Mouse (Mus musculus): ENCODE measurements at regions not wholly inside any gene's neighbourhood (a gene's known extent, or its start where the extent isn't known, plus 50 kb on each side); places are given as distances from the start of the nearest gene placed in this dataset.
"Not testable (repeated sequence)": the region's sequence is repeated elsewhere in the genome, so short reads cannot be mapped to it uniquely, and the experiment has no call there.

GRCm38 (mm10) chr6:4205681-4206080 is 118.9 kb upstream of the Bet1 start:
- Histone ChIP-seq H3K36me3 (ENCODE audit: control insufficient read depth, insufficient read depth, low read length) (no peaks in the 10 kb centered on the region), H3K9ac (ENCODE audit: low read depth, low read length) (no peak overlapping the region), H3K4me1 (ENCODE audit: control insufficient read depth, insufficient read depth, low read depth, low read length) (no peaks in the 10 kb centered on the region), H3K27ac (ENCODE audit: low read depth, low read length) (no peak overlapping the region), H3K4me3 (ENCODE audit: low read length) (no peak overlapping the region), H3K9me3 (ENCODE audit: control insufficient read depth, low read length) (no peaks in the 10 kb centered on the region), H3K27me3 (replicated peaks; ENCODE audit: control insufficient read depth, insufficient read depth, low read length) (no peaks in the 10 kb centered on the region), H3K4me2 (ENCODE audit: low read length) (no peak overlapping the region)
- no peak for ATAC-seq
- 82% methylated on average over 5 of the region's 5 CpGs for WGBS

- H3K4me1 ChIP-seq (ENCODE audit: control insufficient read depth, insufficient read depth, low read depth, low read length), result no peaks in the 10 kb centered on the region
- H3K9me3 ChIP-seq (ENCODE audit: control insufficient read depth, low read length), result no peaks in the 10 kb centered on the region
- H3K27ac ChIP-seq (ENCODE audit: low read depth, low read length), result no peak overlapping the region
- H3K4me2 ChIP-seq (ENCODE audit: low read length), result no peak overlapping the region
- H3K27me3 ChIP-seq (replicated peaks; ENCODE audit: control insufficient read depth, insufficient read depth, low read length), result no peaks in the 10 kb centered on the region
- no peak overlapping the region for H3K4me3 ChIP-seq (ENCODE audit: low read length)
- WGBS, result 24% methylated on average over 9 of the region's 9 CpGs
- no peaks in the 10 kb centered on the region for H3K36me3 ChIP-seq (ENCODE audit: control insufficient read depth, insufficient read depth, low read length)
- ATAC-seq, result peak; percentile 60
- no peak overlapping the region for H3K9ac ChIP-seq (ENCODE audit: low read depth, low read length)
Measured at GRCm38 (mm10) chr6:4245265-4246112, 158.7 kb upstream of the Bet1 start.

- Histone ChIP-seq H3K27ac (ENCODE audit: low read depth, low read length) (no peak overlapping the region), H3K27me3 (replicated peaks; ENCODE audit: control insufficient read depth, insufficient read depth, low read length) (no peaks in the 10 kb centered on the region), H3K4me2 (ENCODE audit: low read length) (no peak overlapping the region), H3K4me1 (ENCODE audit: control insufficient read depth, insufficient read depth, low read depth, low read length) (no peaks in the 10 kb centered on the region), H3K36me3 (ENCODE audit: control insufficient read depth, insufficient read depth, low read length) (no peaks in the 10 kb centered on the region), H3K9ac (ENCODE audit: low read depth, low read length) (no peak overlapping the region), H3K4me3 (ENCODE audit: low read length) (no peak overlapping the region), H3K9me3 (ENCODE audit: control insufficient read depth, low read length) (no peaks in the 10 kb centered on the region)
- WGBS, result 28% methylated on average over 2 of the region's 2 CpGs
- ATAC-seq, result no peak; the same call in 1 of the 2 replicates
Measured at GRCm38 (mm10) chr6:4246113-4246419, 159.3 kb upstream of the Bet1 start.

- no peaks in the 10 kb centered on the region for H3K9me3 ChIP-seq (ENCODE audit: control insufficient read depth, low read length)
- H3K4me1 ChIP-seq (ENCODE audit: control insufficient read depth, insufficient read depth, low read depth, low read length), result no peaks in the 10 kb centered on the region
- no peak overlapping the region for H3K4me3 ChIP-seq (ENCODE audit: low read length)
- ATAC-seq, result no peak
- no peaks in the 10 kb centered on the region for H3K36me3 ChIP-seq (ENCODE audit: control insufficient read depth, insufficient read depth, low read length)
- no peaks in the 10 kb centered on the region for H3K27me3 ChIP-seq (replicated peaks; ENCODE audit: control insufficient read depth, insufficient read depth, low read length)
- no peak overlapping the region for H3K9ac ChIP-seq (ENCODE audit: low read depth, low read length)
- H3K27ac ChIP-seq (ENCODE audit: low read depth, low read length), result no peak overlapping the region
- H3K4me2 ChIP-seq (ENCODE audit: low read length), result no peak overlapping the region
- 39% methylated on average over 4 of the region's 4 CpGs for WGBS
Measured at GRCm38 (mm10) chr6:4276607-4277006, 189.8 kb upstream of the Bet1 start.

GRCm38 (mm10) chr6:4277245-4277890 is 190.6 kb upstream of the Bet1 start:
- no peaks in the 10 kb centered on the region for H3K36me3 ChIP-seq (ENCODE audit: control insufficient read depth, insufficient read depth, low read length)
- H3K4me3 ChIP-seq (ENCODE audit: low read length), result no peak overlapping the region
- H3K9me3 ChIP-seq (ENCODE audit: control insufficient read depth, low read length), result no peaks in the 10 kb centered on the region
- no peak overlapping the region for H3K27ac ChIP-seq (ENCODE audit: low read depth, low read length)
- peak; percentile 64; the same call in 1 of the 2 replicates for ATAC-seq
- H3K4me2 ChIP-seq (ENCODE audit: low read length), result no peak overlapping the region
- 18% methylated on average over 2 of the region's 2 CpGs for WGBS
- no peaks in the 10 kb centered on the region for H3K27me3 ChIP-seq (replicated peaks; ENCODE audit: control insufficient read depth, insufficient read depth, low read length)
- H3K4me1 ChIP-seq (ENCODE audit: control insufficient read depth, insufficient read depth, low read depth, low read length), result no peaks in the 10 kb centered on the region
- H3K9ac ChIP-seq (ENCODE audit: low read depth, low read length), result no peak overlapping the region

GRCm38 (mm10) chr6:4291380-4291779 is 204.6 kb upstream of the Bet1 start:
- Histone ChIP-seq H3K27me3 (replicated peaks; ENCODE audit: control insufficient read depth, insufficient read depth, low read length) (no peaks in the 10 kb centered on the region), H3K27ac (ENCODE audit: low read depth, low read length) (no peak overlapping the region), H3K9ac (ENCODE audit: low read depth, low read length) (no peak overlapping the region), H3K4me3 (ENCODE audit: low read length) (no peak overlapping the region), H3K9me3 (ENCODE audit: control insufficient read depth, low read length) (no peaks in the 10 kb centered on the region), H3K4me2 (ENCODE audit: low read length) (no peak overlapping the region), H3K36me3 (ENCODE audit: control insufficient read depth, insufficient read depth, low read length) (no peaks in the 10 kb centered on the region), H3K4me1 (ENCODE audit: control insufficient read depth, insufficient read depth, low read depth, low read length) (no peaks in the 10 kb centered on the region)
- ATAC-seq, result no peak
- WGBS, result 79% methylated on average over 2 of the region's 2 CpGs

- not testable (repeated sequence) for H3K9ac ChIP-seq (ENCODE audit: low read depth, low read length); ATAC-seq; H3K27me3 ChIP-seq (replicated peaks; ENCODE audit: control insufficient read depth, insufficient read depth, low read length); H3K36me3 ChIP-seq (ENCODE audit: control insufficient read depth, insufficient read depth, low read length); H3K4me2 ChIP-seq (ENCODE audit: low read length); H3K4me1 ChIP-seq (ENCODE audit: control insufficient read depth, insufficient read depth, low read depth, low read length); H3K9me3 ChIP-seq (ENCODE audit: control insufficient read depth, low read length); H3K27ac ChIP-seq (ENCODE audit: low read depth, low read length); H3K4me3 ChIP-seq (ENCODE audit: low read length)
Measured at GRCm38 (mm10) chr6:4303410-4303809, 201.2 kb upstream of the Col1a2 start.

GRCm38 (mm10) chr6:4349953-4350352 is 154.7 kb upstream of the Col1a2 start:
- Histone ChIP-seq H3K4me1 (ENCODE audit: control insufficient read depth, insufficient read depth, low read depth, low read length) (no peaks in the 10 kb centered on the region), H3K9ac (ENCODE audit: low read depth, low read length) (no peak overlapping the region)
- WGBS, result 90% methylated on average over 4 of the region's 4 CpGs

GRCm38 (mm10) chr6:4362220-4362619 is 142.4 kb upstream of the Col1a2 start:
- H3K9ac ChIP-seq (ENCODE audit: low read depth, low read length), result no peak overlapping the region
- H3K4me3 ChIP-seq (ENCODE audit: low read length), result no peak overlapping the region
- H3K27ac ChIP-seq (ENCODE audit: low read depth, low read length), result no peak overlapping the region
- H3K27me3 ChIP-seq (replicated peaks; ENCODE audit: control insufficient read depth, insufficient read depth, low read length), result no peaks in the 10 kb centered on the region
- no peaks in the 10 kb centered on the region for H3K4me1 ChIP-seq (ENCODE audit: control insufficient read depth, insufficient read depth, low read depth, low read length)
- no peaks in the 10 kb centered on the region for H3K36me3 ChIP-seq (ENCODE audit: control insufficient read depth, insufficient read depth, low read length)
- H3K9me3 ChIP-seq (ENCODE audit: control insufficient read depth, low read length), result no peaks in the 10 kb centered on the region
- ATAC-seq, result no peak
- no peak overlapping the region for H3K4me2 ChIP-seq (ENCODE audit: low read length)
- WGBS, result 93% methylated on average over 2 of the region's 2 CpGs

More at GRCm38 (mm10) chr6:4349953-4350352, 154.7 kb upstream of the Col1a2 start:
- Histone ChIP-seq H3K9me3 (ENCODE audit: control insufficient read depth, low read length) (no peaks in the 10 kb centered on the region), H3K4me2 (ENCODE audit: low read length) (no peak overlapping the region), H3K4me3 (ENCODE audit: low read length) (no peak overlapping the region), H3K36me3 (ENCODE audit: control insufficient read depth, insufficient read depth, low read length) (no peaks in the 10 kb centered on the region), H3K27ac (ENCODE audit: low read depth, low read length) (no peak overlapping the region), H3K27me3 (replicated peaks; ENCODE audit: control insufficient read depth, insufficient read depth, low read length) (no peaks in the 10 kb centered on the region)
- ATAC-seq, result no peak
